Mouse (Mus musculus): ENCODE data around the gene Gm10112.

The Gm10112 gene

GRCm38 (mm10) chrX:111168040-111168439 is at the start of gene Gm10112:
TSS of gene Gm10112 (plus strand) at chrX:111168340.
- no peak for DNase-seq

GRCm38 (mm10) chrX:111189574-111189973 is 21.4 kb downstream of the Gm10112 start:
- DNase-seq: no peak

DNA sequence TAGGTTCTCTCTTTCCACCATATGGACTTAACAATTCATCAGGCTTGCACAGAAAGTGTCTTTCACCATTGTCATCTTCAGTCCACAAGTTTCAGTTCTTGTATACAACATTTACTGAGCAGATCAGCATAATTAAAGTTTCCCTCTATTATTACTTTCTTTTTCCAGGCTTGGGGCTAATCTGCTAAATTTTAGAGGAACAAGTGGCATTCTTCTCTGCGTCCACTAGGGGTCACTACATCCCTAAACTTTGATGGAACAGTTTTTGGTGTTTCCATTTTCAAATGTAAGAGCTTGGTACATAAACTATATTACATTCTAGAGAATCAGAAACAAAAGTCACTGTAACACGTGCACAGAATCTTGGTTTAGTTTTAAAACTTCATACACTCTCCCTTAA is 28.2 kb downstream of the Gm10112 start:
- DNase-seq: no peak

- DNase-seq: peak; percentile 14
These were observed 42.1 kb downstream of the Gm10112 start for GRCm38 (mm10) chrX:111210225-111210624.

Measured in right cerebral cortex, postnatal 14 days (tissue).